Mouse (Mus musculus): Measurements from ENCODE around the gene Ank.

DNA sequence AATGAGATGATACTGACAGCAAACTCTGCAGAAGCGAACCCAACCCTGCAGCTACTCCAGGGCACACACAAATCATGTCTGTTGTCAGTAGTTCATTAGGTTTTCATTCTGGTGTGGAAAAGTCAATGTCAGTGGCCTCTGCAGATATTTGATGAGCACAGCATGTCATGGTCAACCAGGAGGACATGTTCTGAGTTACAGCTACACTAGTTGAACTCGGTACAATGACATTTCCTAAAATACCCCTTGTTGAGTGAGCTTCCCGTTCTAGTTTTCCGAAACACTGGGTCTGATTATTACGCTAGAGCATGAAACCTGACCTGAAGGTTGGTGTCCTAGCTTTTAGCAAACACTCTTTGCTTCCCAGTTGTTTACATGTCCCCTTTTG, 119.6 kb downstream of the Ank start:
- TF ChIP-seq POLR2A (IDR thresholded peaks at IDR 0.05; ENCODE audit: borderline replicate concordance, insufficient read depth, low read length) (no peak), CTCF (IDR thresholded peaks at IDR 0.05; ENCODE audit: borderline replicate concordance, insufficient read depth, low read depth, low read length) (no peak)
